Mouse (Mus musculus): ENCODE measurements around the gene Gtsf1. TPM values are rescaled to one million over a fixed set of nuclear protein-coding genes. Genes with fewer than 3 reads are reported as not detected.
"Not testable (repeated sequence)": the region's sequence is repeated elsewhere in the genome, so short reads cannot be mapped to it uniquely, and the experiment has no call there.

Gtsf1 gene
- polyA plus RNA-seq, 1 experiment from 2014 or later: 0.22 TPM

- Histone ChIP-seq H3K27ac (no peak overlapping the region), H3K4me3 (no peak overlapping the region), H3K9me3 (no peaks in the 10 kb centered on the region), H3K9ac (no peak overlapping the region), H3K4me1 (no peaks in the 10 kb centered on the region), H3K36me3 (no peaks in the 10 kb centered on the region), H3K27me3 (no peaks in the 10 kb centered on the region), H3K4me2 (no peak overlapping the region)
- ATAC-seq (ENCODE audit: borderline replicate concordance, extremely low read depth, low FRiP score, low TSS enrichment): no peak
- 41% methylated on average over 2 of the region's 2 CpGs for WGBS
Observed at GRCm38 (mm10) chr15:103427017-103427416, 3.3 kb downstream of the Gtsf1 start.

DNA sequence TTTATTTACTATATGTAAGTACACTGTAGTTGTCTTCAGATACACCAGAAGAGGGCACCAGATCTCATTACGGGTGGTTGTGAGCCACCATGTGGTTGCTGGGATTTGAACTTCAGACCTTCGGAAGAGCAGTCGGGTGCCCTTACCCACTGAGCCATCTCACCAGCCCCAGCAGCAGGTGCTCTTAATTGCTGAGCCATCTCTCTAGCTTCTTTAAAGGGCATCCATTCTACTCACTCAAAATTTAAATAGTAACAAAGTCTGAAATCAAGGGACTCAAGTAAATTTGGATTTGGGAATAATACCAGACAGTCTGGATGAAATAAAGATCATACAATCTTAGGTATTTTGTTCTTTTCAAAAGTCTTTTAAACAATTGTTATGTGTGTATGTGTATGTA, 24.7 kb downstream of the Gtsf1 start:
- not testable (repeated sequence) for H3K4me1 ChIP-seq; H3K27ac ChIP-seq; H3K36me3 ChIP-seq; H3K27me3 ChIP-seq; H3K9ac ChIP-seq; H3K4me2 ChIP-seq; ATAC-seq (ENCODE audit: borderline replicate concordance, extremely low read depth, low FRiP score, low TSS enrichment); H3K9me3 ChIP-seq; H3K4me3 ChIP-seq
- WGBS: 85% methylated on average over 3 of the region's 3 CpGs

- Histone ChIP-seq H3K4me2 (no peak overlapping the region), H3K4me3 (no peak overlapping the region), H3K9me3 (no peaks in the 10 kb centered on the region), H3K4me1 (no peaks in the 10 kb centered on the region), H3K27me3 (no peaks in the 10 kb centered on the region), H3K36me3 (no peaks in the 10 kb centered on the region), H3K9ac (no peak overlapping the region), H3K27ac (no peak overlapping the region)
- ATAC-seq (ENCODE audit: borderline replicate concordance, extremely low read depth, low FRiP score, low TSS enrichment): no peak
- 92% methylated on average over 5 of the region's 5 CpGs for WGBS
Observed at GRCm38 (mm10) chr15:103401361-103401760, 28.9 kb downstream of the Gtsf1 start.

GRCm38 (mm10) chr15:103393577-103393976, 36.7 kb downstream of the Gtsf1 start:
- H3K4me1 ChIP-seq: no peaks in the 10 kb centered on the region
- ATAC-seq (ENCODE audit: borderline replicate concordance, extremely low read depth, low FRiP score, low TSS enrichment): no peak

DNA sequence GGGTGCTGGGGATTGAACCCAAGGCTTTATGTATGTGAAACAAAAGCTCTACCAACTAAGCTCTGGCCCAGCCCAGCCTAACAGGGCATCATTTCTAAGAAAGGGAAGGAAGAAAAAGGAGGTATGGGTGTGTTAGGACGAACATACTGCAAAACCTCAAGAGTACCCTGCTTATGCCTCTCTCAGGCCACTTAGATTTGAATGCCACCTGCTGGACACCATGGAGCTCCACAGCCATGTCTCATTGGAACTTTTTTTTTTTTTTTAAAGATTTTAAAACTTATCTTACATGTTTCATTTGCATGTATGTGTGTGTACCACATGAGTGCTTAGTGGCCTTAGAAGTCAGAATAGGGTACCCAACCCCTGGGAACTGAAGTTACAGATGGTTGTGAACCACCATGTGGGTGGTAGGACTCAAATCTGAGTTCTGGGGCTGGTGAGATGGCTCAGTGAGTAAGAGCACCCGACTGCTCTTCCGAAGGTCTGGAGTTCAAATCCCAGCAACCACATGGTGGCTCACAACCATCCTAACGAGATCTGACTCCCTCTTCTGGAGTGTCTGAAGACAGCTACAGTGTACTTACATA, 41.6 kb downstream of the Gtsf1 start:
- no peaks in the 10 kb centered on the region for H3K36me3 ChIP-seq
- no peak overlapping the region for H3K9ac ChIP-seq
- H3K27me3 ChIP-seq: no peaks in the 10 kb centered on the region
- no peak overlapping the region for H3K27ac ChIP-seq
- H3K4me2 ChIP-seq: no peak overlapping the region
- no peak overlapping the region for H3K4me3 ChIP-seq
- H3K9me3 ChIP-seq: no peaks in the 10 kb centered on the region
- 0 out of 2 replicates have a peak, but pooled peaks cover 3% of the 10 kb centered on the region for H3K4me1 ChIP-seq
- no peak for ATAC-seq (ENCODE audit: borderline replicate concordance, extremely low read depth, low FRiP score, low TSS enrichment)
- WGBS: 47% methylated on average over 4 of the region's 4 CpGs

More at GRCm38 (mm10) chr15:103393577-103393976, 36.7 kb downstream of the Gtsf1 start:
- Histone ChIP-seq H3K27me3 (no peaks in the 10 kb centered on the region), H3K9me3 (no peaks in the 10 kb centered on the region), H3K4me3 (no peak overlapping the region), H3K27ac (no peak overlapping the region), H3K4me2 (no peak overlapping the region), H3K9ac (no peak overlapping the region), H3K36me3 (no peaks in the 10 kb centered on the region)

DNA sequence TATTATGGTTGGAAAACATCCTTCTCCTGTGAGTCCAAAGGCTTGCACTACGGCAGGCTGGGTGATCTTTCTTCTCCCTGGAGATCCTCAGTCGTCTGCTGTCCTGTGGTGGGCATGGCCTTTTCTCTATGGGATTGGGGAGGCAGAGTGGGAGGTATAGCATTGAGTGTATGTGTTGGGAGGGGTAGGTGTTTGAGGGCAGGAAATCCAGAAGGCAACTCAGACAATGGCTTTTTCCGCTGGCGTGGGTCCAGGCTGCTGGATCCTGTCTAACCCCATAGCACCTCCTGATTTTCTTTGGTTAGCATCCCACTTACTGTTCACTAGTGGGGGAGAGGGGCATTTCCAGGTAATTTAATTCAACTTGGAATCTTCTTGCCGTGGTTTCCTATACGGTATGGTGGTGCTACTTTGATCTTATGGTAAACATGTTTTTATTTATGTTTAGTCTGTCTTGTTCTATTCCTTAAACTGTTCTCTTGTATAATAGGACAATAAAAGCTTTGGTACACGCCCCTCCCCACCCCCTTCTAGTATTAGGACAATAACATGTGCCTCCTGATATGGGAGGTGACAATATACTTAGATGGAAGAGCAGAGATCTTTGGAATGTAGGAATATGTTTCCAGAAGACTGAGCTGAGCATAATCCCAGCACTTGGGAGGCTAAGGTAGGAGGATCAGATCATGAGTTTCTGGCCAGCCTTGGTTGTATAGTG, 46.3 kb downstream of the Gtsf1 start:
- WGBS: 55% methylated on average over 7 of the region's 7 CpGs
- peak overlapping the region; percentile 13; the same call in 1 of the 2 replicates for H3K4me3 ChIP-seq
- H3K9ac ChIP-seq: no peak overlapping the region
- H3K27me3 ChIP-seq: no peaks in the 10 kb centered on the region
- no peaks in the 10 kb centered on the region for H3K36me3 ChIP-seq
- H3K9me3 ChIP-seq: no peaks in the 10 kb centered on the region
- H3K4me1 ChIP-seq: peaks cover 16% of the 10 kb centered on the region
- ATAC-seq (ENCODE audit: borderline replicate concordance, extremely low read depth, low FRiP score, low TSS enrichment): peak; percentile 75; the same call in 1 of the 2 replicates
- H3K27ac ChIP-seq: peak overlapping the region; percentile 73
- peak overlapping the region; percentile 29 for H3K4me2 ChIP-seq

DNA sequence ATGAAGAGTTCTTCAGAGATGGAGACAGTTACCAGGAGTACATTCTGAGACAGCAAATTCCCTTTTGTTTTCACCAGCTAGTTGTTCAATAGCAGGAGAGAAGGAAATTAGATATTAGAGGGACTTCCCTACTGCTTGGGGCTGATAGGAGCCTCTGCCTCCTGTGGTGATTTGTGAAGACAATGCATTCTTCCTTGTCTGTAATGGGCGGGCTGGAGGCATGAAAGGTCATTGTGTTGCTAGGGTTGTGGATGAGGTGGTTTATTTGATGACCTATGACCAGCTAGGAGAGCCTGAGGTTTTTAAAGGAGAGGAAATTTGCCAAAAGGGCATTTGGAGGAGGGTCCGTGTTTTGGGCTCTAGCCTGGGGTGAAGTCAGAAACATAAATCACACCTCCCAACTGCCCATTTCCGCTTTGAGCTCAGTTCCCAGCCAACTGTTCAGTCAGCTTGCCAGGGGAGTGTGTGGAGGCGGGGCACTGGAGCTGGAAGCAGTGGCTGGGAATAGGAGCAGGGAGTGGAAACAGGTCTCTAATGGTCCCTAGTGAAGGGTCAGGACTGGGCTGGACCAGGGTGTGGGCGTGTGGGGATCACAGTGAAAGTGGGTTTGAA, 47.4 kb downstream of the Gtsf1 start:
- peaks cover 23% of the 10 kb centered on the region for H3K4me1 ChIP-seq
- no peaks in the 10 kb centered on the region for H3K9me3 ChIP-seq
- H3K27me3 ChIP-seq: no peaks in the 10 kb centered on the region
- H3K9ac ChIP-seq: no peak overlapping the region
- H3K4me3 ChIP-seq: 0 out of 2 replicates have a peak overlapping the region, but pooled peaks have one; percentile 13
- WGBS: 27% methylated on average over 5 of the region's 5 CpGs
- ATAC-seq (ENCODE audit: borderline replicate concordance, extremely low read depth, low FRiP score, low TSS enrichment): peak; percentile 76
- H3K4me2 ChIP-seq: peak overlapping the region; percentile 29
- no peaks in the 10 kb centered on the region for H3K36me3 ChIP-seq
- peak overlapping the region; percentile 73 for H3K27ac ChIP-seq

- Histone ChIP-seq H3K27ac (no peak overlapping the region), H3K27me3 (no peaks in the 10 kb centered on the region), H3K4me1 (peaks cover 25% of the 10 kb centered on the region), H3K4me3 (no peak overlapping the region), H3K36me3 (no peaks in the 10 kb centered on the region), H3K9ac (no peak overlapping the region), H3K4me2 (no peak overlapping the region), H3K9me3 (no peaks in the 10 kb centered on the region)
- WGBS: 74% methylated on average over 2 of the region's 2 CpGs
- no peak for ATAC-seq (ENCODE audit: borderline replicate concordance, extremely low read depth, low FRiP score, low TSS enrichment)
Observed at GRCm38 (mm10) chr15:103382075-103382474, 48.2 kb downstream of the Gtsf1 start.

DNA sequence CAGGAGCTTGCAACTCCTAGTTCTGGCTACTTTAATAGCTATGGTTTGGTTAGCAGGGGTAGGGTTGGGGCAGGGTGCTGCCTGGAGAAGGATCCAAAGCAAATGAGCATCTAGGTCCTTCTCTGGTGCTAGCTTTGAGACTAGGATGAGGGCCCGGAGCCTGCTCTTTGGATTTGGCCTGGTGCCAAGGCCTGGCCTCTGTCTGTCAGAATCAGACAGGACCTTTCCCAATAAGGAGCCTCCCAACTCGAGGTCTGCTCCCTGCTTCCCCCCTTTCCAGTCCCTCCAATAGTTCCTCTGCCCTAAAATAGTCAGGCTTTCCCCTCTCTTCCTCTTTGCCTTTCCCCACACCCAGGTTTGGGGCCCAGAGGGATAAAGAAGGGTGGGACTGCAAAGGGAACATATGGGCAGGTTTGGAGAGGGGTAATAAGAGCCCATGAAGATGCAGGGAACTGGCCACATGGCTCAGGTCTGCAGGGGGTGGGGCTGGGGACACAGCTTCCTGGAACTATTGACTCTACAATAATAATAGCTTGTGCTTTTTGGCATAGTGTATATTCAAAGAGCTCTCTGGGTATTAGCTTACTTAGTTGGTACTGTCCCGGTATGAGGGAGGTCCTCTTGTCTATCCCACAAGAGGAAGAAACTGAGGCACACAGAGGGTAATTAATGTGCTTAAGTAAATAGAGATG, 51.5 kb downstream of the Gtsf1 start:
- H3K4me1 ChIP-seq: peaks cover 30% of the 10 kb centered on the region
- 36% methylated on average over 3 of the region's 3 CpGs for WGBS
- no peaks in the 10 kb centered on the region for H3K9me3 ChIP-seq

GRCm38 (mm10) chr15:103377752-103378664, 52.3 kb downstream of the Gtsf1 start:
- no peak overlapping the region for H3K4me2 ChIP-seq
- ATAC-seq (ENCODE audit: borderline replicate concordance, extremely low read depth, low FRiP score, low TSS enrichment): peak; percentile 51
- no peaks in the 10 kb centered on the region for H3K27me3 ChIP-seq
- peak overlapping the region; percentile 51; the same call in 1 of the 2 replicates for H3K27ac ChIP-seq
- H3K9ac ChIP-seq: no peak overlapping the region
- no peaks in the 10 kb centered on the region for H3K9me3 ChIP-seq
- no peak overlapping the region for H3K4me3 ChIP-seq
- H3K4me1 ChIP-seq: peaks cover 22% of the 10 kb centered on the region
- no peaks in the 10 kb centered on the region for H3K36me3 ChIP-seq
- WGBS: 54% methylated on average over 3 of the region's 3 CpGs

More for the DNA sequence above, 51.5 kb downstream of the Gtsf1 start:
- no peak overlapping the region for H3K4me2 ChIP-seq
- no peaks in the 10 kb centered on the region for H3K27me3 ChIP-seq
- no peak overlapping the region for H3K4me3 ChIP-seq
- peak overlapping the region; percentile 51; the same call in 1 of the 2 replicates for H3K27ac ChIP-seq
- peak; percentile 26 for ATAC-seq (ENCODE audit: borderline replicate concordance, extremely low read depth, low FRiP score, low TSS enrichment)
- H3K9ac ChIP-seq: no peak overlapping the region
- no peaks in the 10 kb centered on the region for H3K36me3 ChIP-seq

- H3K27ac ChIP-seq: peak overlapping the region; percentile 51; the same call in 1 of the 2 replicates
- H3K4me1 ChIP-seq: peaks cover 17% of the 10 kb centered on the region
- 30% methylated on average over 8 of the region's 8 CpGs for WGBS
- no peak for ATAC-seq (ENCODE audit: borderline replicate concordance, extremely low read depth, low FRiP score, low TSS enrichment)
- H3K36me3 ChIP-seq: no peaks in the 10 kb centered on the region
- no peaks in the 10 kb centered on the region for H3K9me3 ChIP-seq
- no peaks in the 10 kb centered on the region for H3K27me3 ChIP-seq
- no peak overlapping the region for H3K4me2 ChIP-seq
- no peak overlapping the region for H3K4me3 ChIP-seq
- no peak overlapping the region for H3K9ac ChIP-seq
Observed at GRCm38 (mm10) chr15:103376837-103377269, 53.4 kb downstream of the Gtsf1 start.
